Mouse (Mus musculus) heart, postnatal 14 days (tissue): ENCODE measurements around the gene Kcnk18. TPM values are rescaled to one million over a fixed set of nuclear protein-coding genes. Genes with fewer than 3 reads are reported as not detected.

Experiments used
- DNase-seq, 2 experiments: peaks; one replicate each; pipeline ENCODE4 v3.0.0; 2021 to 2022
- intact Hi-C: fragments of 180-260 bp; cut with DNase I; formaldehyde crosslinking; loops from one replicate; pipeline ENCODE4 v1.15.1; 2025
- total RNA-seq, 2 experiments: library from RNA; stranded (reverse); gene quantifications; 2 replicates each; pipeline ENCODE4 v1.2.3; 2021

Kcnk18 gene
- total RNA-seq, 2 experiments from 2014 or later: not detected

DNA sequence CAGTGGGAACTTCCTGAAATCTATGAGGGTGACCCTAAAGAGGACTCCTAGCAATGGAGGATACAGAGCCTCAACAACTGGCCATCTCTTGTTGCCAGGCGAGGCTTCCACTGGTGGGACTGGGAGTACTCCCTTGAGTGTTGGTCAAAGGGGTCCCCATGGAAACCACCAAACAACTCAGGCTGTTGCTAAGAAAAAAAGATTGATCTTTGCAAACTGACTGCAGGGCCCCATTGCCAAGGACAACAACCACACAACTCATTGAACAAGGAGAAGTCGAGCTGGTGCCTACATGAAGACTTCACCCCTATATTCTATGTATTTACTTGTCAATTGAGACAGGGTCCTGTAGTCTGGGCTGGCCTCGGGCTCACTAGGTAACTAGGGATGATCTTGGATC, 2.1 kb upstream of the Kcnk18 start:
- DNase-seq: no peak
- intact Hi-C loops: no loop called here

DNA sequence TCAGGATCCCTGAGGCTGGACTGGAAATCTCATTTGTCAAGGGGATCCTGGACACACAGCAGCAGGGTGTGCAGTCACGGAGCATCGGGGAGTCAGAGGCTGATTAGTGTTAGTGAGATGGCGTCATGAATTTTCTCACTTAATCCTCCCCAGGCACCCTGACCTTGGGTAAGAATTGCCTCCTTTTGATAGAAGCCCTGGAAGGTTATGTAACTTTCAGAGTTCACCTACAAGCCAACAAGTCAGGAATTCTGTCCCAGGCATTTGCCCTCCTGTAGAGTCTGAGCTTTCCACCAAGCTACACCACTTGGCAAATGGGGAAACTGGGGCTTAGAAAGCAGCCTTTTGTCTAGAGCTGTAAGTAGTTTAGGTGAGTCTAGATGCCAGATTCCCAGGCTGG, 2.1 kb downstream of the Kcnk18 start:
- intact Hi-C loops: no loop called here
- DNase-seq: no peak

DNA sequence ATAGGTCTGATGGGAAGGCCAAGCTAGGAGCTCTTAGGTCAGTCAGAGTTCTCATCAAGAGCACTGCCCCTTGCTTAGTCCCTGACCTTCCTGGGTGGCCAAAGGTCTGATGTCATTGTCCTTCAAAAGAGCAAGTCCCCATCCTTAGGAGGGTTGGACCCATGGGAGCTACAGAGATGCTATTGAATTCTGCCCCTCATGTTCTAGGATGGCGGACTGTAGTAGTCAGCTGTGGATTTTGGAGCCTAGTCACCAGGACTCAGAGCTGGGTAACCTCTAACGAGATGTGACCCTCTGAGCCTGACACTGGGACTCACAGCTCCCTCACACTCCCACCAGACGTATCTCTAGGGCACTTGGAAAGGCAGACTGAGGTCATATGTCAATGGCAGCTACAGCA, 9.4 kb downstream of the Kcnk18 start:
- intact Hi-C loops: no loop called here
- no peak for DNase-seq

DNA sequence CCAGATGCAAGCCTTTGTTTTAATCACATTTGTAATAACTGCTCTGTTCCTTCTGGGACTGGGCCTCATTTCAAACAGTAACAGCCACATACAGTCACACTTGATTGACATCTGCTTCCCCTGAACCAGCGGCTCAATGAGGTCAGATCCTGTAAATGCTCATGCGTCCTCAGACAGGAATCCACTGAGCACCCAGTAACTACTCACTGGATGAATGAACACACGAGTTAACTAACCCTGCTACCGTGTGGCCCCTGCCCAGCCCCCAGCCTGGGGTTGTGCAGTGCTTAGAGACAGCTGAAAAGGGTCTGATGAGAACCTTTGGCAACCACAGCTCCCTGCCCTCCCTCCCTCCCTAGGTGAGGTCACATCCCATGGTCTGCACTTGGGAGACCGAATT, 13.8 kb downstream of the Kcnk18 start:
- no peak for DNase-seq

DNA sequence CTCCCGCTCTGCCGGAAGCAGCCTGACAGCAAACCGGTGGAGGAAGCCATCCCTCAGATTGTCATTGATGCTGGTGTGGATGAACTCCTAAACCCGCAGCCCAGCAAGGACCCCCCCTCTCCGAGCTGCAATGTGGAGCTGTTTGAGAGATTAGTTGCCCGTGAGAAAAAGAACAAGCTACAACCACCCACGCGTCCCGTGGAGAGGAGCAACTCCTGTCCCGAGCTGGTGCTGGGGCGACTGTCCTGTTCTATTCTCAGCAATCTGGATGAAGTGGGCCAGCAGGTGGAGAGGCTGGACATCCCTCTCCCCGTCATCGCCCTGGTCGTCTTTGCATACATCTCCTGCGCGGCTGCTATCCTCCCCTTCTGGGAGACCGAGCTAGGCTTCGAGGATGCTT, 16.0 kb downstream of the Kcnk18 start:
- no peak for DNase-seq
- intact Hi-C loops: loop anchor here (5.0 kb wide), 1 partner anchor 147 kb away; no protein-coding TSS in a partner anchor

More for the DNA sequence above, 13.8 kb downstream of the Kcnk18 start:
- intact Hi-C loops: no loop called here

DNA sequence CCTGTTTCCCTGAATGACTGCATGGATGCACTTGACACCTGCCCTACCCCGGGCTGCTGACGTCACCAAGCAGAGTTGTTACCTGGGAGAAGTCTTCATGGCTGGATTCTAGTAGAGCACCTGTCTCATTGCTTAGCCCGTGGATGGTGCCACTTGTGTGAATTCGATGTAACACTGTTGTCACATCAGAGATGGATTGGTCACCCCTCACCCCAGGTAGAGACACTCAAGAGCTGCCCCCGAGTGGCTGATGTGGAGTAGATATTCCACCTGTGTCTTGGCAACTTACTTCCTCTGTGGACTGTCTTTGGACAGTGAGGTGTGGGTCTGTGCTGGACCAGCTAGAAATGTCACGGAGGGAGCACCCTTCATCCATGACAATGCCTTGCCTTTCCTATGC, 17.0 kb downstream of the Kcnk18 start:
- no peak for DNase-seq
- intact Hi-C loops: loop anchor here (5.0 kb wide), 1 partner anchor 146 kb away; no protein-coding TSS in a partner anchor

DNA sequence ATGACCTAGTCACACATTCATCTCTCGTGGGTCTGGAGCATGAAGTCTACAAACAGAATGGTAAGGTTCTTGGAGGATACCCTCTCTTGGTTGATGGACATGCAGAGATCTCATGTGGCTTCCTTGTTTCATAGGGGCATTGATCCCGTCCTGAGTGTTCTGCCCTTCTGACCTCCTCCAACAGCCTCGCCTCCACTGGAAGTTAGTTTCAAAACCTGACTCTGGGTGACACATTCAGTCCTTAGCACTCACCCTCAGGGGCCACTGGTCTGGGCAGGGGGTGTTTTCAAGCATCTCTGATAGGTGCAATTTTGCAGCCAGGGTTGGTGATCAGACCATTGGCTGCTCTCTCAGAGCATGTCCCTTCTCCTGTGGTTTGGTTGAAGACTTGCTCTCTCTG, 19.6 kb downstream of the Kcnk18 start:
- intact Hi-C loops: loop anchor here (1.0 to 5.0 kb wide), 2 partner anchors 78 to 144 kb away; no protein-coding TSS in a partner anchor
- no peak for DNase-seq

DNA sequence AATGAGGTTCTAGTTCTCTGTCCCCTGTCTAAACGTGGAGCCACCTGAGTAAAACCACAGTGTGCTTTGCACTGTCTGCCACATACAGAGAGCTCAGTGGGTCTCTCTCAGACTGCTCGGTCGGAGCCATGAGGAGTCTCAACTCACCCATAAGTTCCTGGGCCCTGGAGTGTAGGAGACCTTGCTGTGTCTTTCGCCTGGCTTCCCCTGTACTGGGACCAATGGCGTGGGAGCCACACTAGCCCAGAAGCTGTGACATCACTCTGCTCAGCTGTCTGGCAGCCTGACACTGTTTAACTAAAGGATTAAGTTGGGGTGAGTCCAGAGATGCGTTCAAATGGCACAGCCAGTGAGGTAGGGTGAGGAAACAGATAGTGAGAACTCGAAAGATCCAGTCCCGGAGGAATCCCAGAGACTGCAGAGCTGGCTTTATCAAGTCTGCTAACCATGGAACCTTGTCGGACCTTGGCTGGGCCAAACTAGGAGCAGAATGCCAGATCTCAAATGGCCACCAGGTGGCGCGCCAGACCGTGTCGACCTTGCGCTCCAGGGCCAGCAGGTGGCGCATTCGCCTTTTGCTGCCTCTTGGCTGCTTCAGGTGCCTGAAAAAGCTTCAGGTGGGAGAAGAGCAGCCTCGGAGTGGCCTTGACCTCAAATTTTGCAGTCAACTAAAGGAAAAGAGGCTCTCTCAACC, 20.3 kb downstream of the Kcnk18 start:
- peak; percentile 88 to 92 for DNase-seq
- intact Hi-C loops: loop anchor here (1.0 to 5.0 kb wide), 2 partner anchors 77 to 143 kb away; no protein-coding TSS in a partner anchor

DNA sequence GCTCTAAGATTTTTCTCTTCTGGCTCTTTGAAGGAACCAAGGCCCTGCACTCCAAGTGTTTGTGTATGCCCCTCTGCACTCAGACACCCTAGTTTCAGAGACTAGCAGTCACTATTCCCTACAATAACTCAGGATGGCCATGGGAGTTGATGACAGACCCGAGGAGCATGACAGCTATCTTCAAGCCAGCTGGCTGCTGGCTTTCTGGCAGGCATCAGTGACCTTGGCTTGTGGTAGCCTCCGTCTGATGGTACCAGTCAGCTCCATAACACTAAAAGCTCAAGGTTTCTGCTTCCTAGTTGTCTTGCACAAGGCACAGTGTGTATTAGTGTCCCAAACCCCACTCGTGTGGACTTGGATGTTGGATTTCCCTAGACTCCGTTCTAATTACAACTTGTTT, 23.0 kb downstream of the Kcnk18 start:
- peak in 1 of 2 experiments; percentile 22 for DNase-seq

DNA sequence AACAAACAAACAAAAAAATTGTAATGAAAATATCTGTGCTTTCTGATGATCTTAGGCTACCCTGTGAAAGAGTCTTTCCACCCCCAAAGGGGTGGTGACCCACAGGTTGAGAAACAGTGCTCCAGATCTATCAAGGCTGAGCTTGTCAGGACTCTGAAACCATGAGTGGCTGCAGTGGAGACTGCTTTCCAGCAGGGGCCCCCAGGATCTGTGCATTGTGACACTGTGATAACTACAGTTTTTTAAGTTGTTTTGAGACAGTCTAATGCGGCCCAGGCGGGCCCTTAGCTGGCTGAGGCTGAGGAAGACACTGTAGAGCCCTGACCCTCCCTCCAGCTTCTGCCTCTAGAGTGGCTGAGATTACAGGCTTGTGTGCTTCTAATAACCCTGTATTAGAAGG, 24.0 kb downstream of the Kcnk18 start:
- DNase-seq: no peak
- intact Hi-C loops: no loop called here

More for the DNA sequence above, 23.0 kb downstream of the Kcnk18 start:
- intact Hi-C loops: no loop called here

DNA sequence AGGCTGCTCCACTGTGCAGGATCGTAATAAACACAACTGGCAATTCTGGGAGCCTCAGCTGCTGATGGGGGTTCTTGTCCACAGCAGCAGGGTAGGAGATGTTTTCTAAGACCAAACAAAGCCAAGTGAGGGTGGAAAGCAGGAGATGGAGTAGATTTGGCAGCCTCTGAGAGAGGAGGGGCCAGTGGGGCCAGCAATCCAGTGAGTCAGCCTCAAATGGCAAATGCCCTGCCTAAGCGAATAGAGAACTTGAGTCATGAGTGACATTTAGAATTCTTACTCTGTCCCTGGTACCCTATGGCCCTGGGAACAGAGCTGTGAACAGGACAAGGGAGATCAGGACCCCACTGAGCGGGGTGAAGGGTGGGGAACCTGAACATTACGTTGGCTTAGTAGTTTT, 29.1 kb downstream of the Kcnk18 start:
- no peak for DNase-seq
- intact Hi-C loops: no loop called here

DNA sequence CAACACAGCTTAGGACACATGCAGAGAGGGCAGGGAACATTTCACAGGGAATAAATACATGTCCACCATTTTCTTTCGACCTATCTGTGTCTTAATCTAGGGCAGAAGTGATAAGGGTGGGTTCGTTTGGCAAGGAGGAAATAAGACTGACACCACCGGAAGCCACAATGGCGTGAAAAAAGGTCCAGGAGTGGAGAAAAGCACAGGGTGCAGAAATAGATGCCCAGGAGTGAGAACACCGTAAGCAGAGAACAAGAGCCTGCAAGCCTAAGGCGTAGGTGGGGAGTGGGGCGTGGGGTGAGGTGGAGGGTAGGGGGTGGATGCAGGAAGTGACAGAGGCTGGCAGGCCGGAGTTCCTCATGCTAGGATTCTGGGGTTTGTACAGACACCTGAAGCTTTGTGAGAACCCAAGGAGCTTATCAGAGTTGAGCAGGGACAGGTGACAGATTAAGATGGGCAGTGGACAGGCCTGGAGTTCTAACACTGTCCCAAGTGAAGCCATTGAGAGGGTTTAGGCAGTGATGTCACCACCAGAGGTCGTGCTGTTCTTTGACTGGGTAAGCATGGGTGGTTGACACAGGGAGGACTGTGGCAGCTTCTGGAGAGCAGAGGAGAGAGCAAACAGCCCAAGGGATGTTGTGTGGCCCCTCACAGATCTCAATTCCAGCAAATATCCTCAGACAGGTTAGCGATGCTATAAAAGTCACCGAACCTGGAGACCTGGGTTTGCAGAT, 29.7 kb downstream of the Kcnk18 start:
- intact Hi-C loops: no loop called here

DNA sequence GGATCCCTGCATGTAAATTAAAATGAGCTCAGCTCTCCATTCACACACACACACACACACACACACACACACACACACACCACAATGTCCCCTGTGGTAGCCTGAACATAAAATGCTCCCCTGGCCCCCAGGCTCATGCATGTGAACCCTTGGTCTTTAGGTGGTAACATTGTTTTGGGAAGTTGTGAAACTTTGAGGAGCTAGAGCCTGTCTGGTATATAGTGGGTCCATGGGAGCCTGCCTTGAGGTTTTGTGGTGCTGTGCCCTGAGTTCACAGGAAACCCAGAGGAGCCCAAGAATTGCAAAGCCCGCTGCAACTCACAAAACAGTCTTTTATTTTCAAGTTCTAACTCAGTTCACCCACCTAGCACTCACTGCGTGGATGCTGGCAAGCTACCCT, 33.6 kb downstream of the Kcnk18 start:
- intact Hi-C loops: no loop called here

More for the DNA sequence above, 29.7 kb downstream of the Kcnk18 start:
- no peak for DNase-seq

DNA sequence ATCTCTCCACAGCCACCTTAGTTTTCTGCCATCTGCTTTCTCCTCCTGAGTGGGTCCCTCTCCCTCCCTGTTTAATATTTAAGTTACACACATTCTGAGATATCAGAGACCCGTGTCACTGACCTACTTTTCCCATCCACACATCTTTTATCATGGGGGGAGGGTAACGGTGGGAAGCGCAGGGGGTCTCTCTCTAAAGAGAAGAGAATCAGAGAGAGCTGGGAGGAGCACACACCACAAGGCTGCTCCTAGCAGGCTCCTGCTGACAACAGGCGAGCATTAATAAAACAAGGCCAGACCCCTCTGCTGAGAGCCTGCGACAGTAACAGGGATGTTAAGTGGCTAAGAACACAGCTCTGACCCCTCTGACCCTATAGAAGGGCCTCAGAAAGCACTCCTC, 40.6 kb downstream of the Kcnk18 start:
- intact Hi-C loops: no loop called here
- no peak for DNase-seq

More for the DNA sequence above, 33.6 kb downstream of the Kcnk18 start:
- no peak for DNase-seq

DNA sequence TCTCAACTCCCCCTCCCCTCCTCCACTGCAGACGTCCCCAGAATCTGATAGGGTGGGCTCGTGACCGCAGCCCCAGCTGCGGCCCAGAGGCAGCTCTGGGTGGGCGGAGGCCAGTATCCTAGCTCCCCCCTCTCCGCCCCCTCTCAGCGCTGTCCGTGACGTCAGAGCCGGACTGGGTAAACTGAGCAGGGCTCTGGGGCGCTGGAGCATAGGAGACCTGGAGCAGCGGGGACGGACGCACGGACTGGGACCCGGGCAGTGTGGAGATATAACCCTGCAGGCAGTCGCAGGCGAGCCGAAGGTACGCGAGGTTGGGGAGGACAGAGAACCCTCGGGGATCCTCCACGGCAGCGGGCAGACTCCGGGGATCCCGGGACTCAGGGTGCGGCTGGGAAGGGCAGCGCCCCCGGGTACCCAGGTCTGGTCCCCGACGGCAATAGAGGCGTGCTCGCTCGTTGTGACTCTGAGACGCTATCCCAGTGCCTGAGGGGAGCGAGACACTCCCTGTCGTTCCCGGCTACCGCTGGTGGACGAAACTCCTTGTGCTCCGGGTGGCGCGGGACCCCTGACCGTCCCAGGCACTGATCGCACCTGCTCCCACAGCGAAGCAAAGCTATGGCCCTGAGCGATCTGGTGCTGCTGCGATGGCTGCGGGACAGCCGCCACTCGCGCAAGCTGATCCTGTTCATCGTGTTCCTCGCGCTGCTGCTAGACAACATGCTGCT, 41.9 kb downstream of the Kcnk18 start, which contains the start of gene Slc18a2:
Gene Slc18a2, plus strand, starts transcription at position 179 of the 725 bp plus-strand sequence.
- intact Hi-C loops: no loop called here
- peak in 1 of 2 experiments; percentile 17 for DNase-seq

DNA sequence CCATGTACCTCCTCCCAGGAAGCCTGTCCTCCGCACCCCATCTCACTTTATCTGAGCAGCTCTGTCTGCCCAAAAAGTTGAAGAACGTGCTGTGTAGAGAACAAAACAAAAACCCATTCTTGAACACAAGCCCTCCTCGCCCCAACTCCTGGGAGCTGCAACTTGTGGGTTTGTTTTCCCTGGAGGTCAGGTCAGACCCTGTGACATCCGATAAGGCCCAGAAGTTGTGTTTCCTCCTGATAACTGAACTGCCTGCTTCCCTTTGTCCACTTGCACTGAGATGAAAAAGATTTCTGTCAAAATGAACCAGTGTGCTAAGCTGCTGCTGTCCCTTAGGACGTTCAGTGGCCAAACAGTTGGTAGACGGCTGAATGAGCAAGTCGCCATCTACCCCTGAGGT, 42.6 kb downstream of the Kcnk18 start:
- intact Hi-C loops: no loop called here
- no peak for DNase-seq

DNA sequence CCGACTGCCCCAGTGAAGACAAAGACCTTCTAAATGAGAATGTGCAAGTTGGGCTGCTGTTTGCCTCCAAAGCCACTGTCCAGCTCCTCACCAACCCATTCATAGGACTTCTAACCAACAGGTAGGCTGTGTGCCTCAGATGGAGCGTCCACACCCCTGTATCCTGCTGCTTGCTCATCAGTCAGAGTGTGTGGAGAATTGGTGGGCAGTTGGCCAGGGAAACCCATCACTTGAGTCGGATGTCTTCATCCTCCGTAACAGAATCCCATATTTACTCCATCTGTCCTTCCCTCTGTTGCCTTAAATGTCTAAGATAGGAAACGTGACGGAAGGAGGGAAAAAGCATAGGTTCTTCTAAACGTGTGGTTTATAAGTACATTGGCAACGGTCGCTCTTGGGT, 44.2 kb downstream of the Kcnk18 start:
- intact Hi-C loops: no loop called here
- no peak for DNase-seq

DNA sequence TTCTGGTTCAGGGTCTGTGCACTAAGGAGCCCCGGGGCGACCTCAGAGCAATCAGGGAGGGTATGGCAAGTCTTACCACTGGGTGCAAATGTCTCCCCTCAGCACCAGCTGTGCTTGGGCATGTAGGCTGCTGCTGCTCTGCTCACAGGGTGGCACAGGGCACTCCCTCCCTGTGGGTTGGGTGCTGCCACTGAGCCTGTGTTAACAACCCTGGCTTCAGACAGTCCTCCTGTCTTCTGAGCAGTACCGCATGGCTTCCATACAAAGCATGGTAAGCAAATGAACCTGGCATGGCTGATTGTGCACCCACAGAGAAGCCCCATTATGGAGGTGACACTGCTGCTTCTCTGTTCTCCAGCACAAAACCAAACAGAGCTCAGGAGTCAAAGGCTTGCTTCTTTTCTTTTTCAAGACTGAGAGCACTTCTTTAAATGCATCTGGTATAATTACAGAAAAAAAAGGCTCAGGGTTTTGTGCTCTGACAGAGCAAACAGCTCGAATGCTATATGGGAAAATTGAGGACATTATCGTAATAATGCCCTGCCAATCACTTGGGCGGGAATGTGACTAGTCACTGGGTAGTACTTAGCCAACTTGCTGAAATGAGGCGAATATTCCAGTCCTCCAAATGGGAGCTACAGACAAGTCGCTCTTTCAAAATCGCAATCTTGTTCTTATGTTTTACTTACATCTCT, 46.0 kb downstream of the Kcnk18 start:
- intact Hi-C loops: no loop called here
- DNase-seq: no peak

DNA sequence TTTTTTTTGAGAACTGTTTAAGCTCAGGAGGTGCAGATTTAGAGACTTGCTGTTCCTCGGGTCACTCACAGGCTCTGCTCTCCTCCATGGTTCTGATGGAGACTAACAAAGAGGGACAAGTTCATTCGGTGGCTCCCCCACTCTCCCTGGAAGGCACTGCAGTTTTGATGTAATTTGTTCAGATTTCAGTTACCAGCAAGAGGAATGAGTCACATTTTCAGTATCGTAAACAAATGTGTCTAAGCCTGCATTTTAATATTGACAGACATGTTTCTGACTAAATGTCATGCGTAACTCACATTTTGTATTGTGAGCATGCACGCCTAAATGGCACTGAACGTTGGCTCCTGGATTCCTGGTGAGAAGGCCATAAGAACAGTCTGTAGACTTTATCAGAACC, 46.9 kb downstream of the Kcnk18 start:
- no peak for DNase-seq
- intact Hi-C loops: no loop called here

DNA sequence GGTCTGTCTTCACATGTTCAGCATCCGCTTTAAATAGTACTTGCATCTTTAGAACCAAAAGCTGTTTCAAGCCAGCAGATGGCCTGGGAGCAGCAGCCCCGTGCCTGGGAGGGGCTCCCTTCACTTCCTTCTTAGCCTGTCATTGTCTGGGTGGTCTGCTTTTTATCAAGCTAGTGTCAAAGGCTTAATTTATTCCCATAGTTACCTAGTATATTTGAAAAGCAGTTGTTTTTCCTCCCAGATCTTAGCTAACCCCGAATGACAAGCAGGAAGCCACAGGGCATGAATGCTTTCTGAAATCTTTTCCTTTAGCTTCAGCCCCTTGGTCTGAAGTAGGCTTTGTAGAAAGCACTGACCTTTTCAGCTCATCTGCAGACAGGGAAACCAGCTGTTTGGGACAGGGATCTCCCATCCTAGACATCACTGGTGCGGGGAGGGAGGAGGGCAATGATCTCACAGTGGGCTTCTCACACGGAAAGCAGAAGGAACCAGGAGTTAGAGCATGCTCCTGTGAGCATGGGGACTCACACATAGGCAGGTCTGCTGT, 48.5 kb downstream of the Kcnk18 start:
- no peak for DNase-seq
- intact Hi-C loops: no loop called here
